Mouse (Mus musculus) E14TG2a.4 (cell line): ENCODE results near the gene Sept8.

ENCODE experiments used
- H3K27me3 ChIP-seq: 2 replicates; pipeline ENCODE4 v1.6.1; 2014; ENCODE audit warnings: low read length, control low read depth; ENCODE audit not compliant: insufficient read depth
- H3K36me3 ChIP-seq: 2 replicates; pipeline ENCODE4 v1.6.1; 2014; ENCODE audit warnings: low read length, control low read depth; ENCODE audit not compliant: insufficient read depth
- H3K4me1 ChIP-seq: replicated peaks from 2 replicates; pipeline ENCODE4 v1.6.1; 2014; ENCODE audit warnings: low read depth, low read length, control low read depth
- H3K4me3 ChIP-seq: replicated peaks from 2 replicates; pipeline ENCODE4 v1.5.1; 2014; ENCODE audit warnings: mild to moderate bottlenecking, low read length
- H3K9me3 ChIP-seq: 2 replicates; pipeline ENCODE4 v1.6.1; 2014; ENCODE audit warnings: low read length, control low read depth
- CTCF ChIP-seq: conservative IDR thresholded peaks from 2 replicates; pipeline ENCODE4 v1.5.1; 2014; ENCODE audit warnings: low read length
- NANOG ChIP-seq: IDR thresholded peaks from 2 replicates; pipeline ENCODE4 v1.6.1; 2014; ENCODE audit warnings: borderline replicate concordance, low read length, mixed read lengths
- POU5F1 ChIP-seq: IDR thresholded peaks from 2 replicates; pipeline ENCODE4 v1.6.1; 2014; ENCODE audit warnings: low read length, borderline replicate concordance

The Sept8 gene

GRCm38 (mm10) chr11:53479783-53480301, 39.2 kb upstream of the Sept8 start, which contains the start of the genes Gm9945 and Sowaha:
Gene Gm9945, plus strand, starts transcription at chr11:53480166.
Gene Sowaha, minus strand, starts transcription at chr11:53480274.
- Histone ChIP-seq H3K9me3 (no peaks in the 10 kb centered on the region), H3K27me3 (peaks cover 80% of the 10 kb centered on the region), H3K4me1 (peaks cover 7% of the 10 kb centered on the region; the same call in 1 of the 2 replicates), H3K4me3 (peak within 1 kb of the TSS; percentile 80), H3K36me3 (no peaks in the 10 kb centered on the region)
- TF ChIP-seq NANOG (no peak), POU5F1 (no peak), CTCF (no peak)

- Histone ChIP-seq H3K27me3 (peaks cover 71% of the 10 kb centered on the region), H3K36me3 (no peaks in the 10 kb centered on the region), H3K4me1 (peaks cover 11% of the 10 kb centered on the region), H3K9me3 (no peaks in the 10 kb centered on the region), H3K4me3 (no peak overlapping the region)
- TF ChIP-seq CTCF (no peak), NANOG (no peak), POU5F1 (no peak)
Observed at GRCm38 (mm10) chr11:53481088-53481730, 37.8 kb upstream of the Sept8 start.

GRCm38 (mm10) chr11:53483159-53483891, 35.7 kb upstream of the Sept8 start:
- Histone ChIP-seq H3K36me3 (no peaks in the 10 kb centered on the region), H3K4me1 (peaks cover 19% of the 10 kb centered on the region), H3K4me3 (no peak overlapping the region), H3K27me3 (peaks cover 73% of the 10 kb centered on the region), H3K9me3 (no peaks in the 10 kb centered on the region)
- TF ChIP-seq CTCF (no peak), POU5F1 (no peak), NANOG (no peak)

GRCm38 (mm10) chr11:53485719-53486118, 33.3 kb upstream of the Sept8 start:
- Histone ChIP-seq H3K4me1 (peaks cover 17% of the 10 kb centered on the region), H3K4me3 (no peak overlapping the region), H3K36me3 (no peaks in the 10 kb centered on the region), H3K9me3 (no peaks in the 10 kb centered on the region), H3K27me3 (peaks cover 51% of the 10 kb centered on the region)
- TF ChIP-seq NANOG (no peak), CTCF (peak; percentile 78), POU5F1 (no peak)

- TF ChIP-seq CTCF (no peak), POU5F1 (no peak), NANOG (no peak)
- Histone ChIP-seq H3K27me3 (peaks cover 45% of the 10 kb centered on the region), H3K9me3 (no peaks in the 10 kb centered on the region), H3K4me1 (peaks cover 17% of the 10 kb centered on the region), H3K36me3 (no peaks in the 10 kb centered on the region), H3K4me3 (peak overlapping the region; percentile 71)
Observed at GRCm38 (mm10) chr11:53486351-53486750, 32.7 kb upstream of the Sept8 start.

GRCm38 (mm10) chr11:53486822-53487594, 32.0 kb upstream of the Sept8 start:
- TF ChIP-seq CTCF (no peak), NANOG (no peak), POU5F1 (no peak)
- Histone ChIP-seq H3K4me1 (peaks cover 21% of the 10 kb centered on the region), H3K27me3 (peaks cover 42% of the 10 kb centered on the region), H3K9me3 (no peaks in the 10 kb centered on the region), H3K4me3 (peak overlapping the region; percentile 71), H3K36me3 (no peaks in the 10 kb centered on the region)

- peaks cover 25% of the 10 kb centered on the region for H3K4me1 ChIP-seq
- H3K36me3 ChIP-seq = no peaks in the 10 kb centered on the region
- no peaks in the 10 kb centered on the region for H3K9me3 ChIP-seq
- peaks cover 30% of the 10 kb centered on the region for H3K27me3 ChIP-seq
- H3K4me3 ChIP-seq = no peak overlapping the region
- TF ChIP-seq CTCF (peak; percentile 60), POU5F1 (no peak), NANOG (no peak)
Observed at GRCm38 (mm10) chr11:53489007-53489406, 30.1 kb upstream of the Sept8 start.

- H3K36me3 ChIP-seq = no peaks in the 10 kb centered on the region
- H3K9me3 ChIP-seq = no peaks in the 10 kb centered on the region
- TF ChIP-seq CTCF (no peak), NANOG (no peak), POU5F1 (no peak)
- peaks cover 30% of the 10 kb centered on the region for H3K27me3 ChIP-seq
- no peak overlapping the region for H3K4me3 ChIP-seq
- H3K4me1 ChIP-seq = peaks cover 25% of the 10 kb centered on the region
Observed at GRCm38 (mm10) chr11:53489421-53489820, 29.6 kb upstream of the Sept8 start.
